ENCODE assay signal across 14 mouse cellular contexts in the genomic region with DNA sequence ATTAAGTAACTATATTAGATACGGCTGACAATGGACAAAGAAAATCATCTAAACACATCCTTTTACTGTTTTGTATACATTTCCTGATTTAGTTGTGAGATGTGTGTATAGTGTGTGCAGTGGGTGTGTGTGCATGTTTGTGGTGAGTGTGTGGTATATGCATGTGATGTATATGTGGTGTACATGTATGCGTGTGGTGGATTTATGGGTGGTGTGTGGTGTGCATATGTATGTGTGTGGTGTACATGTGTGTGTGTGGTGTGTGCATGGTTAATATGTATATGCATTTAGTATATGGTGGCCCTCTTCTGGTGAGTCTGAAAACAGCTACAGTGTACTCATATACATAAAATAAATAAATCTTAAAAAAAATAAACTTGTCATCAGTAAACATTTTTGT. TPM values are rescaled to one million over a fixed set of nuclear protein-coding genes. Genes with fewer than 3 reads are reported as not detected.
"Had no signal": no experiment of that assay in that cellular context is flagged by ENCODE, and none has a peak within 500 bp of the region (broad histone marks: within the 10 kb centered on the region; RNA-seq: fewer than 3 reads in every experiment).

No protein-coding gene starts in this region.

- H3K36me3 ChIP-seq: intestine, embryonic 15.5 days; liver, embryonic 12.5 days; midbrain, embryonic 13.5 days had no signal

- DNase-seq: kidney, adult 11 months; kidney, adult 8-10 months; kidney, postnatal 10 days; kidney, postnatal 36 days; layer of hippocampus, postnatal 36 days; lung, embryonic 14.5 days; thymus, postnatal 36 days had no signal

- H3K9me3 ChIP-seq: intestine, embryonic 15.5 days; liver, embryonic 12.5 days; midbrain, embryonic 13.5 days had no signal

- H3K4me2 ChIP-seq: intestine, embryonic 15.5 days; liver, embryonic 12.5 days; lung, embryonic 14.5 days; midbrain, embryonic 13.5 days had no signal

- H3K9ac ChIP-seq: intestine, embryonic 15.5 days; liver, embryonic 12.5 days; lung, embryonic 14.5 days; midbrain, embryonic 13.5 days had no signal

- H3K27me3 ChIP-seq: intestine, embryonic 15.5 days; liver, embryonic 12.5 days; midbrain, embryonic 13.5 days had no signal

- H3K27ac ChIP-seq: intestine, embryonic 15.5 days; left cerebral cortex, adult 2 months; liver, embryonic 12.5 days; macrophage; midbrain, embryonic 13.5 days had no signal

- ATAC-seq: intestine, embryonic 15.5 days; liver, embryonic 12.5 days; lung, postnatal 0 days; midbrain, embryonic 13.5 days; midbrain, embryonic 16.5 days had no signal

- H3K4me3 ChIP-seq: intestine, embryonic 15.5 days; left cerebral cortex, adult 2 months; liver, embryonic 12.5 days; midbrain, embryonic 13.5 days had no signal

RNA-seq across cellular contexts. Expression of a gene that starts 8.1 kb away (rescaled TPM):
- polyA plus RNA-seq: macrophage had no signal
